Mouse (Mus musculus): ENCODE measurements around the gene Hamp.
"Not testable (repeated sequence)": the region's sequence is repeated elsewhere in the genome, so short reads cannot be mapped to it uniquely, and the experiment has no call there.

- TF ChIP-seq GATA1, TAL1 (IDR thresholded peaks at IDR 0.05; ENCODE audit: low read length): not testable (repeated sequence)
Observed at GRCm38 (mm10) chr7:30949902-30950301, 6.1 kb upstream of the Hamp start.

Data from erythroblast, embryonic 14.5 days (primary cell).